Mouse (Mus musculus) heart, embryonic 15.5 days (tissue): Measurements from ENCODE around the gene Vsnl1. TPM values are rescaled to one million over a fixed set of nuclear protein-coding genes. Genes with fewer than 3 reads are reported as not detected.

Source experiments
- ATAC-seq: fragments of 200-750 bp; cut with Nextera tagmentation; replicated peaks from 2 replicates; pipeline ENCODE4 v1.8.0; 2017; ENCODE audit warnings: low read depth, moderate TSS enrichment; ENCODE audit not compliant: insufficient number of reproducible peaks, insufficient read depth, low FRiP score
- H3K27ac ChIP-seq: fragments of 300-500 bp; sonication (generic); 2 replicates; pipeline ENCODE4 v1.5.1; 2015; ENCODE audit warnings: mild to moderate bottlenecking, inconsistent platforms
- H3K27me3 ChIP-seq: fragments of 300-500 bp; sonication (generic); 2 replicates; pipeline ENCODE4 v1.6.1; 2015; ENCODE audit warnings: inconsistent platforms
- H3K36me3 ChIP-seq: fragments of 300-500 bp; sonication (generic); 2 replicates; pipeline ENCODE4 v1.6.1; 2015; ENCODE audit warnings: mild to moderate bottlenecking, inconsistent platforms
- H3K4me1 ChIP-seq: fragments of 300-500 bp; sonication (generic); replicated peaks from 2 replicates; pipeline ENCODE4 v1.6.1; 2015; ENCODE audit warnings: inconsistent platforms
- H3K4me2 ChIP-seq: fragments of 300-500 bp; sonication (generic); 2 replicates; pipeline ENCODE4 v1.6.1; 2015; ENCODE audit warnings: inconsistent platforms, mild to moderate bottlenecking, moderate library complexity
- H3K4me3 ChIP-seq: fragments of 300-500 bp; sonication (generic); 2 replicates; pipeline ENCODE4 v1.5.1; 2015; ENCODE audit warnings: mild to moderate bottlenecking, inconsistent platforms
- H3K9ac ChIP-seq: fragments of 300-500 bp; sonication (generic); 2 replicates; pipeline ENCODE4 v1.6.1; 2015; ENCODE audit warnings: mild to moderate bottlenecking, inconsistent platforms
- H3K9me3 ChIP-seq: fragments of 300-500 bp; sonication (generic); replicated peaks from 2 replicates; pipeline ENCODE4 v1.6.1; 2016; ENCODE audit warnings: inconsistent platforms
- WGBS: fragments of 180-500 bp; shearing (Covaris S2); methylation state at CpG from one replicate; pipeline ENCODE4 v1.1.7; 2015; ENCODE audit warnings: mixed read lengths; 5-methylcytosine and 5-hydroxymethylcytosine counted together
- polyA plus RNA-seq: library from polyadenylated mRNA; unstranded; fragments of >200 nt; fragmentation: Nextera tagmentation; extraction: Ambion mirVana; gene quantifications from 2 replicates; pipeline ENCODE4 v1.2.1, GENCODE M21; 2015

Vsnl1 gene
- polyA plus RNA-seq, 1 experiment from 2014 or later = 9.9 TPM

DNA sequence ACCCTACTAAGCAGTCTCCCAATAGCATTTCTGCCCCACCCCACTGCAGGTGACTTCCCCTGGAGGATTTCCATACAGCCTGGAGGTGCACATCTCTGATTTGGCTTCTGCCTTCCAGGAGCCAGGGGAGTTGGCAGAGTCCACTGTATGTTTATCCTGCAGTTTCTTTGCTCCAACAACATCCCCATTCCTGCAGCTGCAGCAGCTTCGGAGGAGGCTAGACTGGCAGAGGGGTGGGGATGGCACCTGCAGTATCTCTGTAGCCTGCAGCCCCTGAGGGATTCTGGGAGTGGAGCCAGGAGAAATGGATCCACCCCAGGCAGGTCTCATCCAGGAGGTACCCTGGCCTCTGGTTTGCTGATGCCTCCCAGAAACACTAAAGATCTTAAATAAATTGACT lies 2.7 kb downstream of the Vsnl1 start:
- 29% methylated on average over 1 of the region's 1 CpGs for WGBS
- Histone ChIP-seq H3K4me1 (peaks cover 23% of the 10 kb centered on the region), H3K27me3 (peaks cover 24% of the 10 kb centered on the region; the same call in 1 of the 2 replicates), H3K4me3 (no peak overlapping the region), H3K9me3 (no peaks in the 10 kb centered on the region), H3K9ac (no peak overlapping the region), H3K36me3 (no peaks in the 10 kb centered on the region), H3K27ac (no peak overlapping the region), H3K4me2 (no peak overlapping the region)
- no peak for ATAC-seq

- no peaks in the 10 kb centered on the region for H3K36me3 ChIP-seq
- 81% methylated on average over 1 of the region's 1 CpGs for WGBS
These were observed 3.3 kb downstream of the Vsnl1 start for GRCm38 (mm10) chr12:11433126-11433525.

GRCm38 (mm10) chr12:11427396-11427795 lies 9.0 kb downstream of the Vsnl1 start:
- H3K27me3 ChIP-seq = no peaks in the 10 kb centered on the region
- H3K9ac ChIP-seq = no peak overlapping the region
- ATAC-seq = no peak
- no peaks in the 10 kb centered on the region for H3K4me1 ChIP-seq
- no peak overlapping the region for H3K4me2 ChIP-seq
- H3K9me3 ChIP-seq = no peaks in the 10 kb centered on the region
- H3K36me3 ChIP-seq = no peaks in the 10 kb centered on the region
- no peak overlapping the region for H3K27ac ChIP-seq
- H3K4me3 ChIP-seq = no peak overlapping the region
- 63% methylated on average over 4 of the region's 4 CpGs for WGBS

More at GRCm38 (mm10) chr12:11433126-11433525, 3.3 kb downstream of the Vsnl1 start:
- no peak overlapping the region for H3K27ac ChIP-seq
- no peak overlapping the region for H3K4me2 ChIP-seq
- H3K4me1 ChIP-seq = peaks cover 23% of the 10 kb centered on the region
- no peak overlapping the region for H3K4me3 ChIP-seq
- no peaks in the 10 kb centered on the region for H3K9me3 ChIP-seq
- peaks cover 23% of the 10 kb centered on the region; the same call in 1 of the 2 replicates for H3K27me3 ChIP-seq
- no peak for ATAC-seq
- no peak overlapping the region for H3K9ac ChIP-seq

DNA sequence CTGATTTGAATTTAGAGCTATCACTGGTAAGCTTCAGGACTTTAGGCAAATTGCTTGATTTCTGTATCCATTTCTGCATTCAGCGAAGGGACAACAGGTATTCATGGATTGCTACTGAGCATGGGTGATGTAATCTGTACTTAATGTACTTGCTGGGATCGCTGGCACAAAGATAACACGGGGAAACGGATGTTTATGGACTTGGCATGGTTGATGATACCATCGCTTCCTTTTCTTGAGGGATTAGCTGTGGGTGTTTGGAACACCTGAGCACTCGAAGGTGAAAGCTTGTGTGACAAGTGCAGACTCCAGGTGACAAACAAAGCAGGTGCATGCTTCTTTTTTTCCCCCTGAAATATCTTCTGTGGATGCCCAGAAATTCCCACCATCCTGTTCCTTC lies 18.3 kb downstream of the Vsnl1 start:
- 76% methylated on average over 6 of the region's 6 CpGs for WGBS
- no peak for ATAC-seq
- no peak overlapping the region for H3K4me3 ChIP-seq
- no peaks in the 10 kb centered on the region for H3K36me3 ChIP-seq
- no peak overlapping the region for H3K9ac ChIP-seq
- H3K27ac ChIP-seq = no peak overlapping the region
- no peak overlapping the region for H3K4me2 ChIP-seq
- no peaks in the 10 kb centered on the region for H3K4me1 ChIP-seq
- no peaks in the 10 kb centered on the region for H3K9me3 ChIP-seq
- H3K27me3 ChIP-seq = no peaks in the 10 kb centered on the region

GRCm38 (mm10) chr12:11407679-11408078 lies 28.7 kb downstream of the Vsnl1 start:
- Histone ChIP-seq H3K4me3 (no peak overlapping the region), H3K9ac (no peak overlapping the region), H3K27ac (no peak overlapping the region), H3K4me1 (no peaks in the 10 kb centered on the region), H3K4me2 (no peak overlapping the region), H3K27me3 (no peaks in the 10 kb centered on the region), H3K36me3 (no peaks in the 10 kb centered on the region), H3K9me3 (no peaks in the 10 kb centered on the region)
- no peak for ATAC-seq
- 85% methylated on average over 4 of the region's 4 CpGs for WGBS

GRCm38 (mm10) chr12:11398791-11399190 lies 37.6 kb downstream of the Vsnl1 start:
- Histone ChIP-seq H3K4me3 (no peak overlapping the region), H3K27ac (no peak overlapping the region), H3K36me3 (no peaks in the 10 kb centered on the region), H3K9ac (no peak overlapping the region), H3K27me3 (no peaks in the 10 kb centered on the region), H3K4me2 (no peak overlapping the region), H3K4me1 (no peaks in the 10 kb centered on the region), H3K9me3 (no peaks in the 10 kb centered on the region)
- ATAC-seq = no peak
- 89% methylated on average over 6 of the region's 6 CpGs for WGBS

DNA sequence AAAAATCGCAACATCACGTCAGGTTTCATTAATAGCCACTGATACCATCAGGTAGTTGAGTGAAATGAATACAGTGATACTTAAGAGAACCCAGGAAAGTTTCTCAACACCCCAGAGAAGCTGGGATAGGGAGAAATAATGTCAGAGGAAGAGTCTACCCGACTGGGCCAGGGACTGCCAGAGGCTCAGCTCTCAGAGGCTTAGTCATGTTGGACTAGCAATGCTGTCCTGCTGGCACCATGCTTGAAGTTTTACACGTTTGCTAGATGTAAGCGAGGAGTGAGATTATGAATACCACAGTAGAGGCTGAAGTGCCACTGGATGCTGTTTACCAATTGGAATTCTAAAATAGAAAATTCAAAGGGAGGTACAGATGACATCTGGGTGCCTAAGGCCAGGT lies 39.4 kb downstream of the Vsnl1 start:
- WGBS = 76% methylated on average over 5 of the region's 5 CpGs
- Histone ChIP-seq H3K9me3 (no peaks in the 10 kb centered on the region), H3K9ac (no peak overlapping the region)

GRCm38 (mm10) chr12:11395470-11395869 lies 40.9 kb downstream of the Vsnl1 start:
- WGBS = 46% methylated on average over 2 of the region's 2 CpGs
- Histone ChIP-seq H3K4me1 (peaks cover 18% of the 10 kb centered on the region), H3K4me3 (no peak overlapping the region), H3K27me3 (no peaks in the 10 kb centered on the region), H3K9me3 (no peaks in the 10 kb centered on the region), H3K4me2 (no peak overlapping the region), H3K36me3 (no peaks in the 10 kb centered on the region), H3K27ac (no peak overlapping the region), H3K9ac (no peak overlapping the region)
- no peak for ATAC-seq

More for the DNA sequence above, 39.4 kb downstream of the Vsnl1 start:
- Histone ChIP-seq H3K4me2 (no peak overlapping the region), H3K4me1 (peaks cover 3% of the 10 kb centered on the region; the same call in 1 of the 2 replicates), H3K4me3 (no peak overlapping the region), H3K36me3 (no peaks in the 10 kb centered on the region), H3K27me3 (no peaks in the 10 kb centered on the region), H3K27ac (no peak overlapping the region)
- no peak for ATAC-seq

DNA sequence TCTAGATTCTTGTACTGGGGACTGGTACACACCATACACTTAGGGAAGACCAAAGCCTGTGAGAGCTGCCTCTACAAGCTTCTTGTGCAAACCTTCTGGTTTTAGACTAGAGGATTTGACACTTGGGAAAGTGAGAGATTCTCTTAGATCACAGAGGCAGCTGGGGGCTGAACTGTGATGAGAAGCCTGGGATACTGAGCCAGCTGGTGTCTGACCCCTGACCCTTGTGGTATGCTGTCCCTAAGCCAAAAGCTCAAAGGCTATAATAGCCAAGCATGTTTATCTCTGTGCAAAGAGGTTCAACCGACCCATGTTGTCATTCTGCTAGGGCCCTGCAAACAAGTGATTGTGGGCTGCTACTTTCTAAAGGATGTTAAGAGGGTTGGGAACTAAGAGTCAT lies 43.9 kb downstream of the Vsnl1 start:
- ATAC-seq = no peak
- Histone ChIP-seq H3K4me2 (no peak overlapping the region), H3K27ac (no peak overlapping the region), H3K9ac (no peak overlapping the region), H3K36me3 (no peaks in the 10 kb centered on the region), H3K27me3 (no peaks in the 10 kb centered on the region), H3K4me3 (no peak overlapping the region), H3K4me1 (peaks cover 18% of the 10 kb centered on the region), H3K9me3 (no peaks in the 10 kb centered on the region)
- 9% methylated on average over 1 of the region's 1 CpGs for WGBS

DNA sequence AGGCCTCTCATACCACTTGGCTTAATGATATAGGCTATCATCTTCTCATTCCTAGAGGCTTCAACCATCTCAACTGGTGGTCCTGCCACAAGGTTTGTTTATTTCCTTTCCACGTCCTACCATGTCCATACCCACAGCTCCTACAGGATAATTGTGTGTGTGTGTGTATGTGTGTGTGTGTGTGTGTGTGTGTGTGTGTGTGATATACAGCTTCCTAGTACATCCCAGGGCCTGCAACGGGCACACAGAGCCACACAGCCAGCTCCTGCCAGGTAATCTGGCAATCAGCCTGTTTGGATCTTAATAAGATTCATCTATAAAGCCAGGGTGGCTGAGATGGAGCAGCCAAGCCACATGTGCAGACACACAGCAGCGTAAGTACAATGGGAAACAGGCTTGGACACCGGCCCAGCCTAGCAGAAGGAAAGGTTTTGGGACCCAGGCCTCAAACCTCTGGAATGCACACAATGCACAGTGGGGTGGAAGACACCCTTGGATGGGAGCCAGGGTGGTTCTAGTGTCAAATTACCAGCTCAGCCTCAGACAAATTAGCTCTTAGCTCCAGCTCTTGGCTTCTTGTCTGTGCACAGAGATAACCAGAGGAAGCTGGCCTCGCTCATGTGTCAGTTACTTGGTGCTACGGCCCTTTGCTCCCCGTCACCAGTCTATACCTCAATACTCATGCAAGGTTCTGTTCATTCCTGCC lies 45.0 kb downstream of the Vsnl1 start:
- H3K9me3 ChIP-seq = no peaks in the 10 kb centered on the region
- H3K36me3 ChIP-seq = no peaks in the 10 kb centered on the region
- ATAC-seq = peak; percentile 85
- H3K4me1 ChIP-seq = peaks cover 18% of the 10 kb centered on the region
- WGBS = 20% methylated on average over 7 of the region's 7 CpGs
- no peak overlapping the region for H3K4me3 ChIP-seq
- H3K27me3 ChIP-seq = no peaks in the 10 kb centered on the region
- H3K4me2 ChIP-seq = peak overlapping the region; percentile 12; the same call in 1 of the 2 replicates
- no peak overlapping the region for H3K9ac ChIP-seq
- peak overlapping the region; percentile 47 for H3K27ac ChIP-seq

GRCm38 (mm10) chr12:11389141-11389540 lies 47.3 kb downstream of the Vsnl1 start:
- H3K9ac ChIP-seq = no peak overlapping the region
- H3K27ac ChIP-seq = no peak overlapping the region
- no peak overlapping the region for H3K4me2 ChIP-seq
- H3K9me3 ChIP-seq = no peaks in the 10 kb centered on the region
- no peak for ATAC-seq
- no peaks in the 10 kb centered on the region for H3K27me3 ChIP-seq
- H3K4me3 ChIP-seq = no peak overlapping the region
- H3K4me1 ChIP-seq = peaks cover 18% of the 10 kb centered on the region
- WGBS = 81% methylated on average over 7 of the region's 7 CpGs
- no peaks in the 10 kb centered on the region for H3K36me3 ChIP-seq

GRCm38 (mm10) chr12:11384754-11385153 lies 51.7 kb downstream of the Vsnl1 start:
- H3K9me3 ChIP-seq = no peaks in the 10 kb centered on the region
- no peaks in the 10 kb centered on the region for H3K36me3 ChIP-seq
- no peak overlapping the region for H3K4me2 ChIP-seq
- no peak overlapping the region for H3K27ac ChIP-seq
- no peak for ATAC-seq
- no peaks in the 10 kb centered on the region for H3K4me1 ChIP-seq
- H3K4me3 ChIP-seq = no peak overlapping the region
- H3K9ac ChIP-seq = no peak overlapping the region
- 93% methylated on average over 1 of the region's 1 CpGs for WGBS
- H3K27me3 ChIP-seq = no peaks in the 10 kb centered on the region
